Mouse (Mus musculus) MEL-GATA-1-ER (cell line): ENCODE data around the gene Rasa3.
A peak's percentile ranks its signal among the peaks of the same experiment; 100 is the strongest.

Experiments used
- DNase-seq: peaks from one replicate; pipeline ENCODE4 v3.0.0-alpha.2; 2012; ENCODE audit warnings: low read depth; ENCODE audit errors: extremely low read depth

Rasa3 gene

GRCm38 (mm10) chr8:13562118-13562517 is 115.3 kb downstream of the Rasa3 start, which contains the start of gene 1700029H14Rik:
Gene 1700029H14Rik (minus strand): TSS chr8:13562461.
- DNase-seq, result no peak

GRCm38 (mm10) chr8:13557526-13557925 is 119.9 kb downstream of the Rasa3 start:
- no peak for DNase-seq

- DNase-seq, result no peak
Observed at GRCm38 (mm10) chr8:13551574-13551830, 125.9 kb downstream of the Rasa3 start.

GRCm38 (mm10) chr8:13550718-13551573 is 126.5 kb downstream of the Rasa3 start:
- DNase-seq, result peak; percentile 77

- DNase-seq, result no peak
Observed at GRCm38 (mm10) chr8:13548831-13549230, 128.6 kb downstream of the Rasa3 start.

- DNase-seq, result no peak
Observed at GRCm38 (mm10) chr8:13548235-13548634, 129.2 kb downstream of the Rasa3 start.

- DNase-seq, result no peak
Observed at GRCm38 (mm10) chr8:13546421-13546820, 131.0 kb downstream of the Rasa3 start.

GRCm38 (mm10) chr8:13541526-13541925 is 135.9 kb downstream of the Rasa3 start:
- DNase-seq, result no peak

- no peak for DNase-seq
Observed at GRCm38 (mm10) chr8:13540122-13540521, 137.3 kb downstream of the Rasa3 start.

- no peak for DNase-seq
Observed at GRCm38 (mm10) chr8:13538821-13539220, 138.6 kb downstream of the Rasa3 start.

- DNase-seq, result no peak
Observed at GRCm38 (mm10) chr8:13537102-13537501, 140.3 kb downstream of the Rasa3 start.

GRCm38 (mm10) chr8:13533123-13533522 is 144.3 kb downstream of the Rasa3 start:
- no peak for DNase-seq

GRCm38 (mm10) chr8:13531602-13532171 is 145.7 kb downstream of the Rasa3 start:
- DNase-seq, result no peak

- DNase-seq, result peak; percentile 97
Observed at GRCm38 (mm10) chr8:13530941-13531340, 146.5 kb downstream of the Rasa3 start.

GRCm38 (mm10) chr8:13530401-13530800 is 147.0 kb downstream of the Rasa3 start:
- no peak for DNase-seq

- no peak for DNase-seq
Observed at GRCm38 (mm10) chr8:13529891-13530316, 147.5 kb downstream of the Rasa3 start.

- no peak for DNase-seq
Observed at GRCm38 (mm10) chr8:13529011-13529840, 148.2 kb downstream of the Rasa3 start.

- DNase-seq, result no peak
Observed at GRCm38 (mm10) chr8:13521392-13521791, 156.0 kb downstream of the Rasa3 start.

GRCm38 (mm10) chr8:13520349-13520748 is 157.1 kb downstream of the Rasa3 start:
- no peak for DNase-seq

- no peak for DNase-seq
Observed at GRCm38 (mm10) chr8:13519503-13519902, 157.9 kb downstream of the Rasa3 start.

- DNase-seq, result no peak
Observed at GRCm38 (mm10) chr8:13517284-13517781, 160.1 kb downstream of the Rasa3 start.
